Mouse (Mus musculus) MEL (cell line): ENCODE measurements around the gene Pxylp1. TPM values are rescaled to one million over a fixed set of nuclear protein-coding genes. Genes with fewer than 3 reads are reported as not detected.

Experiments used
- DNase-seq: peaks from one replicate; pipeline ENCODE4 v3.0.0; 2011; ENCODE audit warnings: low read depth, low spot score
- H3K27ac ChIP-seq: 2 replicates; pipeline ENCODE4 v1.5.1; 2012; ENCODE audit warnings: low read depth, mild to moderate bottlenecking, control low read depth, low read length, moderate library complexity; ENCODE audit not compliant: control insufficient read depth
- H3K27me3 ChIP-seq, 2 experiments: fragments of 150-350 bp in 1 of 2; sonication (generic) in 1 of 2; 2 replicates each; pipeline ENCODE4 v1.6.1; 2012; ENCODE audit warnings: low read length in 2 of 2, mild to moderate bottlenecking in 2 of 2, improper control_type of control experiment in 1 of 2, moderate library complexity in 1 of 2; ENCODE audit not compliant: insufficient read depth in 2 of 2, control insufficient read depth in 1 of 2
- H3K36me3 ChIP-seq, 2 experiments: 2 replicates each; pipeline ENCODE4 v1.6.1; 2012 to 2014; ENCODE audit warnings: low read length in 2 of 2, improper control_type of control experiment in 1 of 2, inconsistent platforms in 1 of 2, mild to moderate bottlenecking in 1 of 2; ENCODE audit not compliant: insufficient read depth in 2 of 2, control insufficient read depth in 1 of 2
- H3K4me1 ChIP-seq, 2 experiments: fragments of 150-350 bp in 1 of 2; sonication (generic) in 1 of 2; 2 replicates each; pipeline ENCODE4 v1.6.1; 2012; ENCODE audit warnings: low read length in 2 of 2, improper control_type of control experiment in 1 of 2, mild to moderate bottlenecking in 1 of 2; ENCODE audit not compliant: insufficient read depth in 2 of 2, control insufficient read depth in 1 of 2
- H3K4me3 ChIP-seq, 2 experiments: fragments of 150-350 bp in 1 of 2; sonication (generic) in 1 of 2; 2 replicates each; pipeline ENCODE4 v1.5.1; 2012; ENCODE audit warnings: low read depth in 2 of 2, low read length in 2 of 2, mild to moderate bottlenecking in 2 of 2, moderate library complexity in 2 of 2, control low read depth in 1 of 2, improper control_type of control experiment in 1 of 2; ENCODE audit not compliant: control insufficient read depth in 1 of 2, insufficient read depth in 1 of 2
- H3K79me2 ChIP-seq: 2 replicates; pipeline ENCODE4 v1.6.1; 2012; ENCODE audit warnings: mild to moderate bottlenecking, low read length, moderate library complexity; ENCODE audit not compliant: control insufficient read depth, poor library complexity, insufficient read depth
- H3K9ac ChIP-seq: 2 replicates; pipeline ENCODE4 v1.6.1; 2012; ENCODE audit warnings: low read depth, mild to moderate bottlenecking, control low read depth, low read length, moderate library complexity; ENCODE audit not compliant: control insufficient read depth, poor library complexity, severe bottlenecking
- H3K9me3 ChIP-seq: fragments of 150-350 bp; sonication (generic); replicated peaks from 2 replicates; pipeline ENCODE4 v1.6.1; 2012; ENCODE audit warnings: mild to moderate bottlenecking, low read length, improper control_type of control experiment, moderate library complexity; ENCODE audit not compliant: insufficient read depth
- CHD2 ChIP-seq: IDR thresholded peaks from 2 replicates; pipeline ENCODE4 v1.6.1; 2011; ENCODE audit warnings: low read length, improper control_type of control experiment
- E2F4 ChIP-seq: IDR thresholded peaks from 2 replicates; pipeline ENCODE4 v1.6.1; 2011; ENCODE audit warnings: low read depth, low read length, improper control_type of control experiment, borderline replicate concordance
- ELF1 ChIP-seq: IDR thresholded peaks from 2 replicates; pipeline ENCODE4 v1.6.1; 2014; ENCODE audit warnings: low read depth, mild to moderate bottlenecking, inconsistent platforms, low read length, improper control_type of control experiment, moderate library complexity
- ETS1 ChIP-seq: IDR thresholded peaks from 2 replicates; pipeline ENCODE4 v1.6.1; 2012; ENCODE audit warnings: low read depth, mild to moderate bottlenecking, inconsistent platforms, low read length, improper control_type of control experiment, moderate library complexity
- GABPA ChIP-seq: IDR thresholded peaks from 2 replicates; pipeline ENCODE4 v1.6.1; 2012; ENCODE audit warnings: low read depth, mild to moderate bottlenecking, inconsistent platforms, low read length, improper control_type of control experiment, moderate library complexity
- MAX ChIP-seq: IDR thresholded peaks from 2 replicates; pipeline ENCODE4 v1.6.1; 2011; ENCODE audit warnings: low read length, improper control_type of control experiment
- MAZ ChIP-seq: IDR thresholded peaks from 2 replicates; pipeline ENCODE4 v1.6.1; 2012; ENCODE audit warnings: low read depth, mild to moderate bottlenecking, inconsistent platforms, low read length, improper control_type of control experiment
- MEF2A ChIP-seq: IDR thresholded peaks from 2 replicates; pipeline ENCODE4 v1.6.1; 2014; ENCODE audit warnings: low read depth, mild to moderate bottlenecking, inconsistent platforms, low read length, improper control_type of control experiment; ENCODE audit not compliant: poor library complexity, insufficient replicate concordance, severe bottlenecking; ENCODE audit errors: extremely low read depth
- MXI1 ChIP-seq: IDR thresholded peaks from 2 replicates; pipeline ENCODE4 v1.6.1; 2011; ENCODE audit warnings: mild to moderate bottlenecking, low read depth, low read length, improper control_type of control experiment
- MYB ChIP-seq: IDR thresholded peaks from 2 replicates; pipeline ENCODE4 v1.6.1; 2011; ENCODE audit warnings: mild to moderate bottlenecking, low read depth, low read length, improper control_type of control experiment
- MYC ChIP-seq: IDR thresholded peaks from 2 replicates; pipeline ENCODE4 v1.6.1; 2011; ENCODE audit warnings: low read depth, mild to moderate bottlenecking, low read length, improper control_type of control experiment, moderate library complexity
- NELFE ChIP-seq: IDR thresholded peaks from 2 replicates; pipeline ENCODE4 v1.6.1; 2011; ENCODE audit warnings: low read depth, low read length, improper control_type of control experiment
- NRF1 ChIP-seq: IDR thresholded peaks from 2 replicates; pipeline ENCODE4 v1.6.1; 2014; ENCODE audit warnings: low read depth, mild to moderate bottlenecking, inconsistent platforms, low read length, improper control_type of control experiment, moderate library complexity; ENCODE audit not compliant: poor library complexity, insufficient read depth, severe bottlenecking
- POLR2AphosphoS2 ChIP-seq: IDR thresholded peaks from 2 replicates; pipeline ENCODE4 v1.6.1; 2011; ENCODE audit warnings: low read length, improper control_type of control experiment
- POLR2AphosphoS5 ChIP-seq: IDR thresholded peaks from 2 replicates; pipeline ENCODE4 v1.6.1; 2012; ENCODE audit warnings: low read depth, borderline replicate concordance, mild to moderate bottlenecking, inconsistent platforms, low read length, moderate library complexity, mixed read lengths
- RCOR1 ChIP-seq: IDR thresholded peaks from 2 replicates; pipeline ENCODE4 v1.6.1; 2012; ENCODE audit warnings: low read depth, mild to moderate bottlenecking, inconsistent platforms, low read length, improper control_type of control experiment
- SIN3A ChIP-seq: IDR thresholded peaks from 2 replicates; pipeline ENCODE4 v1.6.1; 2012; ENCODE audit warnings: low read length, improper control_type of control experiment, inconsistent platforms
- TBP ChIP-seq: IDR thresholded peaks from 2 replicates; pipeline ENCODE4 v1.8.0; 2011; ENCODE audit warnings: low read depth, low read length, improper control_type of control experiment
- TCF12 ChIP-seq: IDR thresholded peaks from 2 replicates; pipeline ENCODE4 v1.6.1; 2014; ENCODE audit warnings: low read depth, mild to moderate bottlenecking, inconsistent platforms, low read length, improper control_type of control experiment, moderate library complexity
- UBTF ChIP-seq: IDR thresholded peaks from 2 replicates; pipeline ENCODE4 v1.6.1; 2012; ENCODE audit warnings: low read depth, mild to moderate bottlenecking, inconsistent platforms, low read length, improper control_type of control experiment, moderate library complexity, borderline replicate concordance; ENCODE audit not compliant: insufficient read depth
- USF1 ChIP-seq: IDR thresholded peaks from 2 replicates; pipeline ENCODE4 v1.6.1; 2014; ENCODE audit warnings: low read depth, mild to moderate bottlenecking, inconsistent platforms, low read length, improper control_type of control experiment, moderate library complexity
- USF2 ChIP-seq, 2 experiments: IDR thresholded peaks; 2 replicates each; pipeline ENCODE4 v1.6.1; 2011 to 2012; ENCODE audit warnings: improper control_type of control experiment in 2 of 2, low read length in 2 of 2, borderline replicate concordance in 1 of 2, inconsistent platforms in 1 of 2, low read depth in 1 of 2, mild to moderate bottlenecking in 1 of 2; ENCODE audit not compliant: insufficient read depth in 1 of 2
- ZC3H11A ChIP-seq: IDR thresholded peaks from 2 replicates; pipeline ENCODE4 v1.6.1; 2012; ENCODE audit warnings: low read depth, mild to moderate bottlenecking, inconsistent platforms, low read length, improper control_type of control experiment
- ZMIZ1 ChIP-seq: IDR thresholded peaks from 2 replicates; pipeline ENCODE4 v1.6.1; 2012; ENCODE audit warnings: low read depth, mild to moderate bottlenecking, inconsistent platforms, low read length, improper control_type of control experiment, moderate library complexity
- ZNF384 ChIP-seq: IDR thresholded peaks from 2 replicates; pipeline ENCODE4 v1.6.1; 2012; ENCODE audit warnings: low read depth, mild to moderate bottlenecking, inconsistent platforms, low read length, improper control_type of control experiment
- polyA plus RNA-seq, 2 experiments: library from polyadenylated mRNA; stranded (reverse) in 1 of 2; unstranded in 1 of 2; fragments of >175 nt in 1 of 2; fragments of >200 nt in 1 of 2; gene quantifications; 2 replicates each; pipeline versions ENCODE4 v1.2.1 to v1.2.4; 2012; ENCODE audit warnings: low replicate concordance in 2 of 2, low read depth in 1 of 2; ENCODE audit not compliant: insufficient read length in 2 of 2, insufficient read depth in 1 of 2, missing spikeins in 1 of 2
- total RNA-seq: library from RNA; depleted of rRNA; stranded (reverse); fragments of 300-350 nt; gene quantifications from 2 replicates; pipeline ENCODE4 v1.2.3, GENCODE M21; 2012

Pxylp1 gene
- total and polyA plus RNA-seq, 3 experiments = 5.7 to 9.9 TPM; not detected in 1

DNA sequence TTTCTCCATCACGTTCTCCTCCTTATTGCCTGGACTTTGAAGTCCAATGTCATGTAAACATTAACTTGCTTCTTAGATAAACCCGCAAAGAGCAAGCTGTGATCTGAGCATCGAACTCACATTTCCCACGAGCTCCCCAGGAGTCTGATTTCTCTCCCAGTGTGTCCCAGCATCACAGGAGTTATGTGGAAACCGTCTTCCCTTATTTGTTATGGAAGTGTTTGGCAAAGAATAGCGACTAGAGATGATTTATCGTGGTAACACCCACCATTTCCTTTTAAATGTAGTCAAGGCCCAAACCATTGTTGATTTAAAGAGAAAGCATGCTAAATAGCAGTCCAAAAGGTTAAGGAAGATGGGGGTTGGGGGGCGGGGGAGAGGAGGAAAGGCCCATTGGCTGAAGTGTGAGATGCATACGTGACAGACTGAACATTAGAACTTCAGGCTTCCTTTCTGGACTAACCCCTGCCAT is 106.6 kb downstream of the Pxylp1 start:
- H3K27ac ChIP-seq = peak overlapping the region; percentile 76
- no peaks in the 10 kb centered on the region for H3K9me3 ChIP-seq
- TF ChIP-seq MAZ = no peak
- no peak for TF ChIP-seq MYC
- no peak for TF ChIP-seq MEF2A
- TF ChIP-seq MXI1 = no peak
- no peak for TF ChIP-seq MYB
- 0 out of 2 replicates have a peak, but pooled peaks have one; percentile 9 for TF ChIP-seq ELF1
- no peak for TF ChIP-seq ZC3H11A
- no peak for TF ChIP-seq ZMIZ1
- no peak for TF ChIP-seq NRF1
- no peak for TF ChIP-seq POLR2AphosphoS5
- peak; percentile 12; the same call in 1 of the 2 replicates for TF ChIP-seq ETS1
- TF ChIP-seq E2F4 = no peak
- 0 out of 2 replicates have a peak, but pooled peaks have one; percentile 10 for TF ChIP-seq NELFE
- TF ChIP-seq CHD2 = no peak
- no peak for TF ChIP-seq USF2 (IDR thresholded peaks at IDR 0.05; ENCODE audit: borderline replicate concordance in 1 of 2, insufficient read depth in 1 of 2, low read depth in 1 of 2, low read length in 2 of 2)
- TF ChIP-seq MAX = peak; percentile 31; the same call in 1 of the 2 replicates
- TF ChIP-seq RCOR1 = no peak
- no peak for TF ChIP-seq ZNF384
- no peak for TF ChIP-seq POLR2AphosphoS2
- no peak for TF ChIP-seq SIN3A
- TF ChIP-seq UBTF = no peak
- TF ChIP-seq USF1 = no peak
- no peak for TF ChIP-seq GABPA
- TF ChIP-seq TCF12 = no peak
- TF ChIP-seq TBP = peak; percentile 32; the same call in 1 of the 2 replicates
- peaks cover 13 to 63% of the 10 kb centered on the region in 2 experiments for H3K4me1 ChIP-seq
- peak overlapping the region; percentile 22 to 51; a peak in 3 of 4 replicates for H3K4me3 ChIP-seq
- H3K27me3 ChIP-seq = no peaks in the 10 kb centered on the region
- DNase-seq = peak; percentile 63
- H3K9ac ChIP-seq = peak overlapping the region; percentile 35
- H3K36me3 ChIP-seq = peaks cover 0 to 44% of the 10 kb centered on the region in 2 experiments; a peak in 2 of 4 replicates
- H3K79me2 ChIP-seq = no peaks in the 10 kb centered on the region
